Mouse (Mus musculus): Measurements from ENCODE around the gene Cntnap3. TPM values are rescaled to one million over a fixed set of nuclear protein-coding genes. Genes with fewer than 3 reads are reported as not detected.
"Not testable (repeated sequence)": the region's sequence is repeated elsewhere in the genome, so short reads cannot be mapped to it uniquely, and the experiment has no call there.

Gene Cntnap3
- total RNA-seq (2017), result not detected in 2 replicates

DNA sequence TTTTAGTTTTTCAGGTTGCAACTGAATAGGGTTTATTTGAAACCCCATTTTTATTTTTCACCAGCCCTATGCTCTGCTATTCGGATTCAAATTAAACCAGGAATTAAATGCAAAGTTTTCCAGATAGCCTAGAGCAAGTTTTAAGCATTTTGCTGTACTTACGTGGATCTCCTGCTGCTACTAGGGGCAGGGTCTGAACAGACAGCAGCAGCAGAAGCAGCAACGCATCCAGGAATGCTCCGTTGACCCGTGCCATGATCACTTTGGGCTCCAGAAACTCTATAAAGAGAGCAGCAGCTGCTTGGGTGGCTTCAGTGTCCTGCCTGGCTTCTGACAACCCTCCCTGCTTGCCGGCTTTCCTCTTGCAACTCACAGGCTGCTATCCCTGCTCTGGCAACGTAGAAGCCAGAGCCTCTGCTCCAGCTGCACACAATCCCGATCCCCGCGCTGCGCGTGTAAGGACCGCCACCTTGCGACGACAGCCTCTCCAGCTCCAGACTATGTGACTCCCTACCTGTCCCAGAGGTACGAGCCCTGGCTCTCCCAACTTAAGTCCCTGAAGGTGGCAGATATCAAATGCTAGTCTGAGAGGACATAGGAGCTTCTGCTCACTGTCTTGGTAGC lies at the start of gene Cntnap3:
TSS of gene Cntnap3 (minus strand) at position 371 of the 624 bp plus-strand sequence.
- ATAC-seq (ENCODE audit: extremely low read depth, insufficient number of reproducible peaks, low FRiP score, poor library complexity, severe bottlenecking), result no peak

DNA sequence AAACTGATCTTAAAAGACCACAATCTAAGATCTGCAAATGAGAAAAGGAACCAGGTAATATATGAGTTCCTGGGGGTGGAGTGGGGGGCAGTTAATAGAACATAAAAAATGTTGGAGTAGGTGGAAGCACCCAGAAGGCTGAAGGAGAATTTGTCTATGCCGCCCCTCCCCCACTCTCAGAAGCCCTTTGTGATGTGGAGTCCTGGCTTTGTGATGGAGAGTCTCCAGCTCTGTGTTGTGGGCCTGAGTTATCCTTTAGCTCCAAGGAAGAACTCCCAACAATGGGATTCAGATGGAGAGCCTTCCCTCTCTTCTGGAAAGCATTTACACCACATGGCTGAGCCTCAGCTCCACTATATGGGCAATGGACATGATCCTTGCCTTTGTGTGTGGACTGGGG lies 13.4 kb upstream of the Cntnap3 start, which contains the start of gene Spata31:
TSS of gene Spata31 (plus strand) at position 216 of the 400 bp plus-strand sequence.
- no peak for ATAC-seq (ENCODE audit: extremely low read depth, insufficient number of reproducible peaks, low FRiP score, poor library complexity, severe bottlenecking)

DNA sequence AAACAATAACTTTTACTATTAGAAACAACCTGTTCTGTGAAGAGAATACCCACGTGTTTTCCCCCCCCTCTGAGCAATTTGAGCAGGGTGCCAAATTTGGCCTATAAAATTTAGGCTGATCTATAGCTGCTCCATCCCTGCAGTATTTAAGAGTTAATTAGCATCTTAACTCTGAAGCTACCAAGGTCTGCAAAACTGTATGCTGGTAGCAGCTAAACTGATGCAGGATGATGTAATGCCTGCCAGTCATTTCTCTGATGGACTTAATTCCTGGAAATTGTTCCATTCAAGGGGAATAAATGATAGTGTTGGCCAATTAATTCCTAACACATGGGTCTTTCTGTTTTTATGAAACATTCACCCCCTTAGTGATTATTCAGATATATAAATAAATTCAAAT lies 623 bp downstream of the Cntnap3 start:
- ATAC-seq (ENCODE audit: extremely low read depth, insufficient number of reproducible peaks, low FRiP score, poor library complexity, severe bottlenecking), result no peak

DNA sequence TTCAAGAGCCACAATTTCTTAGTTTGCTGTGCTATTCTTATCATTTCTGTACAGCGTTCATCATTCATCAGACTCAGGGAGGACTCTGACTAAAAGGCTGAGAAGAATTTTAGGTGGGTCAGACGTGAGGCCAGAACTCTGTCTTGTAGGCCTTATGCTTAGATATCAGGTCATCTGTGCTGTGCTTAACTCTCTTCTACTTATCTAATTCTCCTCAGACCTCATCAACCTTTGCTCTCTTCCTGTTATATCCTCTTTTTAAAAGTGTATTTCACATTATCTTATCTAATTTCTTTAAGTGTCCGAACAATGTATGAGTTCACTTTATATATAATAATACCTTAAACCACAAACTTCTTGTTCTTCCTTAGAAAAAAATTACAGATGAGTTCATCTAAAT lies 38.4 kb downstream of the Cntnap3 start:
- ATAC-seq (ENCODE audit: extremely low read depth, insufficient number of reproducible peaks, low FRiP score, poor library complexity, severe bottlenecking), result no peak

DNA sequence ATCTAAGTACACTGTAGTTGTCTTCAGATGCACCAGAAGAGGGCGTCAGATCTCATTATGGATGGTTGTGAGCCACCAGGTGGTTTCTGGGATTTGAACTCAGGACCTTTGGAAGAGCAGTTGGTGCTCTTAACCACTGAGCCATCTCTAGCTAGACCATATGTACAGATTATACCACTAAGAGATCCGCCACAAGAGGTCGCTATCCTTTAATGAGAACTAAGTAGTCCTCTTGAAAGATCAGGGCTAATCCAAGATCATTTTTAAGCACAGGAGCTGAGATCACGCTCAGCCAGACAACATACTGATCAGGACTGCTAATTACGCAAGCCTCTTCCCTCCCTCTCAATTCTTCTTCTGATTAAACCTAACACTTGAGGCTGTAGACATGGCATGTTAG lies 78.9 kb downstream of the Cntnap3 start:
- ATAC-seq (ENCODE audit: extremely low read depth, insufficient number of reproducible peaks, low FRiP score, poor library complexity, severe bottlenecking), result not testable (repeated sequence)

DNA sequence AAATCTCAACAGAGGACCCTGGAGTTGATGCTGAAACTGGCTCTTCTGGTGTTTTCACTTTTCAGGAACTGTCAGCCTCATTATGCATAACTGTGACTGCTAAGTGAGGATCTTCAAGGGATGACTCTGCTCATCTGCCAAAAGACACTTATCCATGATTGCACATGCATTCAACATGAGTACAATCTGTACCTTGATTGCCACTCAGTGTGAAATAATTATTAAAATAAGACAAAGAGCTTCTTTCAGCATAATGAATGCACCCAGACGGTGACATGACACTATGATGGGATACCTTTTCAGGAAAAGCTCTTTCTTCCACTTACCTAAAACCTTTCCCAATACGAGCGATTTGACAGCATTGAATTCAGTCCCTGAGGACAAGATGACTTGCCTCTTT lies 158.4 kb downstream of the Cntnap3 start:
- ATAC-seq (ENCODE audit: extremely low read depth, insufficient number of reproducible peaks, low FRiP score, poor library complexity, severe bottlenecking), result no peak

DNA sequence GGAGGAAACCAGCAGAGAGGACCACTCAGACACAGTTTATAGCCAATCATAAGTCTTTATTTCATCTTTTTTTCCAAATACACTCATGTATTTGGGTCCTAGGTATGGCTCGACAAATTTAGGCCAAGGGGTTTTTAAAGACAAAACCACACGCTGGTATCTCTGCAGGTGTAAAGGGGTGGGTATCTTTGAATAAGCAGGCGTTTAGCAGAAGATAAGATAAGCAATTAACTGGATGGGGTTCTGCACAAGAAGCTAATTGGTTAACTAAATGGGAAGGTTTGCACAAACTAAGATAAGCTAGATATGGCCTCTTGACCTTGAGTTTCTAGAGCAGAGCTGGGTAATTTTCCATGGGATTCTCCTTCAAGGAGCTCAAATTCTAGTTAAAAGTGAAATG lies 171.5 kb downstream of the Cntnap3 start:
- no peak for ATAC-seq (ENCODE audit: extremely low read depth, insufficient number of reproducible peaks, low FRiP score, poor library complexity, severe bottlenecking)

DNA sequence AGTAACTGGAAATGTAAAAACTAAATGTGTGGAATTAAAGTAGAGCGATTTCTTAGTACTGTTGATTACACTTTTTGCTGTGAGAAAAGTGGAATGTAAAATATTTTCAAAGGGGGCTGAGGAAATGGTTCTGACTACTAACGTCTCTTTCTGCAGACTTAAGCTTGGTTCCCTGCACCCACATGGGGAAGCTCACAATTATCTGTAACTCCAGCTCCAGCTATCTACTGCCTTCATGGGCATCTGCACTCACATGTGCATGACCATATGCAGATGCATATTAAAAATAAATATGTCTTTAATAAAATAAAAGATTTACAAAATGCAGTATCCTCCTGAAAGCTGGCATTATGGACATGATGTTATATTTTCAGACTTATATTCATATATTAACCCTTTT lies 187.0 kb downstream of the Cntnap3 start:
- no peak for ATAC-seq (ENCODE audit: extremely low read depth, insufficient number of reproducible peaks, low FRiP score, poor library complexity, severe bottlenecking)

DNA sequence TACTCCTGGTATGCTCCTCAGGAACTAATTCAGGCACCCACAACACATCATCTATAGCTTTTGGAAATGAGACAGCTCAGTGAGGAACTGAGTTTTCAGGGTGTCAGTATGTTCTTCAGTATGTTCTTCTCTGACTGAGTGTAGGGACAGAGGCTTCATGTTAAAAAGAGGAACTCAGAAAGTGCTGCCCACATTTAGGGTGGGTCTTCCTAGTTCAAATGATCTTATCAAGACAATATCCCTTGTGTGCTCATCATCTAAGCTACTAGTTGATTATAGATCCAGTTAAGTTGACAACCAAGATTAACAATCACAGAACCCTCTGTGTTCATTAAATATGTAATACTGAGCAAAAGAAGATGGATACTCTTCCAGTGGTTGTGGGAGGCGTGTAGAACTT lies 211.3 kb downstream of the Cntnap3 start:
- no peak for ATAC-seq (ENCODE audit: extremely low read depth, insufficient number of reproducible peaks, low FRiP score, poor library complexity, severe bottlenecking)

Other genes starting within 250 kb of the Cntnap3 start
- not detected in 2 replicates for gene Spata31, start 13.5 kb upstream of the Cntnap3 start, total RNA-seq (2017)
- not detected in 2 replicates for gene Spata31d1c, start 129.1 kb upstream of the Cntnap3 start, total RNA-seq (2017)
- not detected in 2 replicates for gene Prss47, start 148.8 kb upstream of the Cntnap3 start, total RNA-seq (2017)
- gene Mfsd14b, start 209.0 kb upstream of the Cntnap3 start, total RNA-seq (2017), result 131 and 162 TPM in 2 replicates
- not detected in 2 replicates for gene Olfr465-ps1, start 234.1 kb upstream of the Cntnap3 start, total RNA-seq (2017)
- gene Olfr466, start 246.3 kb upstream of the Cntnap3 start, total RNA-seq (2017), result not detected in 2 replicates

Data from neutrophil, adult 5-6 weeks (primary cell).